Mouse (Mus musculus) myocyte (in vitro differentiated cells): Measurements from ENCODE around the gene Fgf4. TPM values are rescaled to one million over a fixed set of nuclear protein-coding genes. Genes with fewer than 3 reads are reported as not detected.

Experiments
- H3K27me3 ChIP-seq: one replicate; pipeline ENCODE4 v1.6.1; 2011; ENCODE audit not compliant: control insufficient read depth, insufficient read depth, insufficient read length
- H3K36me3 ChIP-seq: one replicate; pipeline ENCODE4 v1.6.1; 2011; ENCODE audit not compliant: control insufficient read depth, insufficient read depth
- H3K4me2 ChIP-seq: one replicate; pipeline ENCODE4 v1.6.1; 2011; ENCODE audit warnings: low read depth, control low read depth
- H3K4me3 ChIP-seq: one replicate; pipeline ENCODE4 v1.5.1; 2011; ENCODE audit warnings: mild to moderate bottlenecking, control low read depth, moderate library complexity
- H3K79me2 ChIP-seq: one replicate; pipeline ENCODE4 v1.6.1; 2011; ENCODE audit not compliant: control insufficient read depth, insufficient read depth
- H3ac ChIP-seq: one replicate; pipeline ENCODE4 v1.6.1; 2011; ENCODE audit not compliant: control insufficient read depth, insufficient read length
- CEBPB ChIP-seq: IDR thresholded peaks from 2 replicates; pipeline ENCODE4 v1.6.1; 2011; ENCODE audit warnings: mild to moderate bottlenecking, moderate library complexity; ENCODE audit not compliant: poor library complexity, insufficient read depth, severe bottlenecking
- E2F4 ChIP-seq: IDR thresholded peaks from one replicate; pipeline ENCODE4 v1.6.1; 2011; ENCODE audit warnings: mild to moderate bottlenecking, control low read depth, moderate library complexity; ENCODE audit not compliant: insufficient read depth
- MAX ChIP-seq: IDR thresholded peaks from one replicate; pipeline ENCODE4 v1.6.1; 2011; ENCODE audit warnings: low read depth, mild to moderate bottlenecking, control low read depth
- MYOD1 ChIP-seq, 3 experiments: IDR thresholded peaks; one replicate each; pipeline ENCODE4 v1.6.1; 2011; ENCODE audit warnings: control low read depth in 2 of 3, low read depth in 2 of 3, mild to moderate bottlenecking in 2 of 3, moderate library complexity in 1 of 3; ENCODE audit not compliant: insufficient read length in 2 of 3, control insufficient read depth in 1 of 3
- MYOG ChIP-seq, 3 experiments: IDR thresholded peaks; one replicate each; pipeline ENCODE4 v1.6.1; 2011; ENCODE audit warnings: control low read depth in 2 of 3, low read depth in 2 of 3, mild to moderate bottlenecking in 2 of 3; ENCODE audit not compliant: insufficient read length in 2 of 3, control insufficient read depth in 1 of 3, insufficient read depth in 1 of 3
- POLR2A ChIP-seq: IDR thresholded peaks from one replicate; pipeline ENCODE4 v1.6.1; 2011; ENCODE audit warnings: low read depth, mild to moderate bottlenecking, control low read depth, moderate library complexity; ENCODE audit not compliant: insufficient read length
- POLR2AphosphoS2 ChIP-seq: IDR thresholded peaks from one replicate; pipeline ENCODE4 v1.6.1; 2011; ENCODE audit warnings: low read depth, control low read depth; ENCODE audit not compliant: insufficient read length
- REST ChIP-seq: IDR thresholded peaks from one replicate; pipeline ENCODE4 v1.6.1; 2011; ENCODE audit warnings: mild to moderate bottlenecking, control low read depth, moderate library complexity; ENCODE audit not compliant: insufficient read depth, insufficient read length
- SRF ChIP-seq: IDR thresholded peaks from one replicate; pipeline ENCODE4 v1.6.1; 2011; ENCODE audit warnings: low read depth; ENCODE audit not compliant: control insufficient read depth, insufficient read length
- TCF12 ChIP-seq: IDR thresholded peaks from one replicate; pipeline ENCODE4 v1.6.1; 2011; ENCODE audit warnings: mild to moderate bottlenecking, control low read depth; ENCODE audit not compliant: poor library complexity, insufficient read depth, severe bottlenecking
- TCF3 ChIP-seq: IDR thresholded peaks from one replicate; pipeline ENCODE4 v1.6.1; 2011; ENCODE audit warnings: low read depth, control low read depth; ENCODE audit not compliant: insufficient read length
- USF1 ChIP-seq: IDR thresholded peaks from one replicate; pipeline ENCODE4 v1.6.1; 2011; ENCODE audit warnings: low read depth, mild to moderate bottlenecking, control low read depth, moderate library complexity
- polyA plus RNA-seq: library from polyadenylated mRNA; unstranded; fragments of >200 nt; fragmentation: generic; extraction: Trizol; gene quantifications from one replicate; pipeline ENCODE4 v1.2.1, GENCODE M21; 2012; ENCODE audit warnings: missing spikeins

The Fgf4 gene
- polyA plus RNA-seq, 1 experiment = not detected

DNA sequence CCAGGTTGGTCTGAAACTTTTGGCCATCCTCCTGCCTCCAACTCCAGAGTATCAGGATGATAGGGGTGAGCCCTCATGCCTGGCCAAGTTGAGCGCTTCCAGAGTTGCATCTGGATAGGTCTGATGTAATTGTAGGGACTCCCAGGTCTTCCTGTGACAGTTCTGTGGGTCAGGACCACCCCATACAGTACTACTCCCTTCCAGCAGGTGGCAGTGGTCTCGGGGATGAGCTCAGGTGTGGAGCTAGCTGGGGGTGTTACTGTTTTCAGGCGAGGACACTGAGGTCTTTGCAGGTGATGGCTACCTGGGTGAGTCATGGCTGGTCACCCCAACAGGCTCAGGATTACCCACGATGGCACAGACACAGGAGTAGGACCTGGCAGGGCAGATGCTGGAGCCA lies 1.0 kb upstream of the Fgf4 start:
- Histone ChIP-seq H3ac (no peak overlapping the region), H3K4me2 (no peak overlapping the region), H3K79me2 (no peaks in the 10 kb centered on the region), H3K27me3 (peaks cover 52% of the 10 kb centered on the region), H3K36me3 (no peaks in the 10 kb centered on the region), H3K4me3 (no peak overlapping the region)
- TF ChIP-seq SRF (no peak), MYOG (IDR thresholded peaks at IDR 0.05; ENCODE audit: control insufficient read depth in 1 of 3, insufficient read depth in 1 of 3, insufficient read length in 2 of 3, low read depth in 2 of 3) (no peak), REST (no peak), MAX (no peak), USF1 (no peak), CEBPB (no peak), POLR2A (no peak), E2F4 (no peak), MYOD1 (IDR thresholded peaks at IDR 0.05; ENCODE audit: control insufficient read depth in 1 of 3, insufficient read length in 2 of 3, low read depth in 2 of 3) (no peak), POLR2AphosphoS2 (no peak), TCF12 (no peak), TCF3 (no peak)

DNA sequence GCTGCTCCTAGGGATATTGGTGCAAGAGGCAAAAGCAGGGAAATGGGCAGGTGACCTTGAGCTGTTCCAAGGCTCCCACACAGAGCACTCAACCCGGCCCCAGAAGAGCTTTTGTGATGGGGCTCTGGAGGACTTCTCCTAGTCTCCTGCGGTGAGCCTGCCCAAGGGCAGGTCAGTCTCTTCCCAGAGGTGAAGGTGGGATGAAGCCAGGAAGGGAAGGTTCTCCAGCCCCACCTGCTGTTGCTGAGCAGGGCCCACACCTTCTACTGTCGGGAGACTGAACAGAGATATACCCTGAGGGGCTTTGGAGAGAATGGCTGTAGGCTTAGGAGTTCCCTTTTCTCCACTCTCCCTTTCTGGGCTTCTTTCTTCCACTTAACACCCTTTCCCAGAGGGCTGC lies 4.2 kb downstream of the Fgf4 start:
- Histone ChIP-seq H3K36me3 (no peaks in the 10 kb centered on the region), H3ac (no peak overlapping the region), H3K4me3 (no peak overlapping the region), H3K27me3 (peaks cover 29% of the 10 kb centered on the region), H3K4me2 (no peak overlapping the region), H3K79me2 (no peaks in the 10 kb centered on the region)
- TF ChIP-seq MAX = no peak
- TF ChIP-seq TCF12 = no peak
- no peak for TF ChIP-seq CEBPB
- no peak for TF ChIP-seq POLR2AphosphoS2
- TF ChIP-seq REST = no peak
- no peak for TF ChIP-seq MYOG (IDR thresholded peaks at IDR 0.05; ENCODE audit: control insufficient read depth in 1 of 3, insufficient read depth in 1 of 3, insufficient read length in 2 of 3, low read depth in 2 of 3)

DNA sequence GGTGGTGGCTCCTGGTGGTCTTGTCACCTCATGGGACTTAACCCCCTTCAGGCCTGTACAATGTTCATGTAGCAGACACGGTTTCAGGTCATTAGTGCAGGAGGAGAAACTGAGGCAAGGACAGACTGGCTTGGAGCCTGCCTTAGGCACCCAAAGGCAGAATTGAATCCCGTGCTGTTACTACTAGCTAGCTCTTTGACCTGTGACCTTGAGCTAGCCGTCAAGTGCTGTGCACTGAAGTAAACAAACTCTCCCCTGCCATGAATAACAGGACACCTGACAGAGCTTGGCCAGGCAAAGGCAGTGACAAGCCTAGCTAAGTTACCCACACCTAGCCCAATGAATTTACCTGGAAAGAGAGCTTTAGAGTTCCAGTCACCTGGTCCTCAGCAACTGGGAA lies 7.8 kb downstream of the Fgf4 start:
- H3K4me3 ChIP-seq = no peak overlapping the region
- no peak overlapping the region for H3ac ChIP-seq
- no peak overlapping the region for H3K4me2 ChIP-seq
- H3K27me3 ChIP-seq = peaks cover 16% of the 10 kb centered on the region
- TF ChIP-seq USF1 (no peak), CEBPB (no peak), MYOG (IDR thresholded peaks at IDR 0.05; ENCODE audit: control insufficient read depth in 1 of 3, insufficient read depth in 1 of 3, insufficient read length in 2 of 3, low read depth in 2 of 3) (no peak), MAX (no peak), TCF12 (no peak), TCF3 (no peak), REST (no peak), POLR2AphosphoS2 (no peak), POLR2A (no peak), MYOD1 (IDR thresholded peaks at IDR 0.05; ENCODE audit: control insufficient read depth in 1 of 3, insufficient read length in 2 of 3, low read depth in 2 of 3) (no peak), SRF (no peak), E2F4 (no peak)
- H3K36me3 ChIP-seq = no peaks in the 10 kb centered on the region
- H3K79me2 ChIP-seq = no peaks in the 10 kb centered on the region

DNA sequence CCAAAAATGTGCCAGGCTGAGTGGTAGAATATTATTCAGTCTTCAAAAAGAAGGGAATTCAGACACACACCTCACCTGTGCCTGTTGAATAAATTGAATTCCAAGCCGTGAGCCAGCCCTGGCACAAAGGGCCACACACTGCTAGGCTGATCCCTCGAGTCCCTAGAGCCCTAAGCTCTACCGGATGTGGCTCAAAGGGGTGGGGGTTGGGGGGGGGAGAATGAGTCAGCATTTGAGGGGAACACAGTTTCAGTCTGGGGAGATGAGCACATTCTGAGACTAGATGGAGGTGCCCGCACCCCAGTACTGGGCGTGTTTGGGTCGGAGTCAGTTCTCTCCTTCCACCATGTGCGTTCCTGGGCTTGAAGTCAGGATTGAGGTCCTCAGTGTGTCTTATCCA lies 10.0 kb downstream of the Fgf4 start:
- H3K4me2 ChIP-seq = no peak overlapping the region
- TF ChIP-seq USF1 (no peak), SRF (no peak), MYOD1 (IDR thresholded peaks at IDR 0.05; ENCODE audit: control insufficient read depth in 1 of 3, insufficient read length in 2 of 3, low read depth in 2 of 3) (no peak), POLR2A (no peak), CEBPB (no peak), MAX (no peak), E2F4 (no peak), MYOG (IDR thresholded peaks at IDR 0.05; ENCODE audit: control insufficient read depth in 1 of 3, insufficient read depth in 1 of 3, insufficient read length in 2 of 3, low read depth in 2 of 3) (no peak), TCF3 (no peak), POLR2AphosphoS2 (no peak), REST (no peak), TCF12 (no peak)
- H3K36me3 ChIP-seq = no peaks in the 10 kb centered on the region
- H3K79me2 ChIP-seq = no peaks in the 10 kb centered on the region
- H3K4me3 ChIP-seq = no peak overlapping the region
- no peak overlapping the region for H3ac ChIP-seq
- H3K27me3 ChIP-seq = peaks cover 23% of the 10 kb centered on the region
